Comparison of ENCODE assay signal across 22 mouse cellular contexts in the genomic region with DNA sequence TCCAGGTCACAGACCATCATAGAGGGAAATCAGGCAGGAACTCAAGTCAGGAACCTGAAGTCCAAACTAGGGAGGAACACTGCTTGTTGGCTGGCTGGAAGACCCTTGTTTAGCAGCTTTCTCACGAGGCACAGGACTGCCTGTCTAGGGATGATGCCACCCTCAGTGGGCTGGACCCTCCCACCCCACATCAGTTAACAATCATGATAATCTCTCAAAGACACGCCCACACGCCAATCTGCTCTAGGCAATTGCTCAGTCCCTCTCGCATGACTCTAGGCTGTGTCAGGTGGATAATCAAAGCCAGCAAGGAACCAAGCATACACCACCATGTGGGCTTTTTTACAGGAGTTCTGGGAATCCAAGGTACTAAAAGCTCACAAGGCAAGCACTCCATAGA.
"Had no signal": no experiment of that assay in that cellular context is flagged by ENCODE, and none has a peak within 500 bp of the region (broad histone marks: within the 10 kb centered on the region; RNA-seq: fewer than 3 reads in every experiment).

No protein-coding gene starts in this region.

- H3K27ac ChIP-seq: liver, embryonic 12.5 days; liver, embryonic 15.5 days; lung, embryonic 15.5 days; midbrain, embryonic 10.5 days; midbrain, embryonic 13.5 days; neural tube, embryonic 13.5 days had no signal

- H3K27me3 ChIP-seq: liver, embryonic 12.5 days; liver, embryonic 15.5 days; lung, embryonic 15.5 days; midbrain, embryonic 13.5 days; neural tube, embryonic 13.5 days had no signal

- H3K9ac ChIP-seq: liver, embryonic 12.5 days; liver, embryonic 15.5 days; lung, embryonic 15.5 days; midbrain, embryonic 13.5 days; neural tube, embryonic 13.5 days had no signal

- H3K4me2 ChIP-seq: liver, embryonic 12.5 days; liver, embryonic 15.5 days; lung, embryonic 15.5 days; midbrain, embryonic 13.5 days; neural tube, embryonic 13.5 days had no signal

- H3K4me3 ChIP-seq: liver, embryonic 12.5 days; liver, embryonic 15.5 days; lung, embryonic 15.5 days; megakaryocyte, embryonic 14.5 days; midbrain, embryonic 10.5 days; midbrain, embryonic 13.5 days; myocyte; neural tube, embryonic 13.5 days had no signal

- H3K36me3 ChIP-seq: liver, embryonic 12.5 days; liver, embryonic 15.5 days; lung, embryonic 15.5 days; midbrain, embryonic 10.5 days; midbrain, embryonic 13.5 days; neural tube, embryonic 13.5 days had no signal

- DNase-seq: kidney, adult 18-20 months; kidney, adult 9 months; kidney, postnatal 25 days; left cerebral cortex, postnatal 4 days; liver; lung, adult 18-20 months; lung, postnatal 10 days; lung, postnatal 36 days; retina, postnatal 1 day; right cerebral cortex, postnatal 25 days; spleen, adult 18-20 months; thymus, postnatal 36 days had no signal

- ATAC-seq: intestine, embryonic 16.5 days; liver, embryonic 12.5 days; midbrain, embryonic 13.5 days; midbrain, embryonic 16.5 days had no signal

- H3K4me1 ChIP-seq: liver, embryonic 12.5 days; liver, embryonic 15.5 days; megakaryocyte, embryonic 14.5 days had no signal

- H3K9me3 ChIP-seq: liver, embryonic 12.5 days; liver, embryonic 15.5 days; lung, embryonic 15.5 days; megakaryocyte, embryonic 14.5 days; midbrain, embryonic 10.5 days; neural tube, embryonic 13.5 days had no signal
